Mouse (Mus musculus) heart, postnatal 25 days (tissue): ENCODE measurements around the gene A4galt. TPM values are rescaled to one million over a fixed set of nuclear protein-coding genes. Genes with fewer than 3 reads are reported as not detected.

Source experiments
- DNase-seq: peaks from one replicate; pipeline ENCODE4 v3.0.0; 2022; ENCODE audit warnings: low spot score
- intact Hi-C: fragments of 180-260 bp; cut with DNase I; formaldehyde crosslinking; loops from one replicate; pipeline ENCODE4 v1.15.1; 2025
- total RNA-seq, 2 experiments: library from RNA; stranded (reverse); gene quantifications; 2 replicates each; pipeline ENCODE4 v1.2.3; 2021

A4galt gene
- total RNA-seq, 2 experiments from 2014 or later, result 4.8 to 6.5 TPM

DNA sequence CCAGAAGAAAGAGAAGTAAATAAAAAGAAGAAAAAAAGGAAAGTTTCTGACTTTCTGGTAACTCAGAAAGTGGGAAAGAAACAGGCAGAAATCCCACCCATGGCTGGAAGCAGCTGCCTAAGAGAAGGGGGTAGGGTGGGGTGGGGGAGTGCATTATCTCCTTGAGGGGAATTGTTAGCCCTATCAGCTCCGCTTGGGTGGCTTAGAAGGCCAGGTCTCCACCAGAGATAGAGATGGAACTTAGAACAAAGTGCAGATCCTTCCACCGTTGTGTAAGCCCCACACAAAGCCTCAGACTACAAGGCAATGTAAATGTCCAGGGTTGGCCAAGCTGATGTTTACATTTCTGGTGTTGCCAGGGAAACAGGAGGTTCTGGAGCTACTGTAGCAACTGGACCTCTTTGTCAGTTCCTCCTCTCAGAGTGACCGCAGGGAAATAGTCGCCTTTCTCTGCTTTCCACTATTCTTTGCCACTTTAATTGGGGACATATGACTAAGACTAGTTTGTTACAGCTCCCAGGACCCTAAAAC is 69.7 kb downstream of the A4galt start:
- intact Hi-C loops, result no loop called here
- DNase-seq, result no peak

DNA sequence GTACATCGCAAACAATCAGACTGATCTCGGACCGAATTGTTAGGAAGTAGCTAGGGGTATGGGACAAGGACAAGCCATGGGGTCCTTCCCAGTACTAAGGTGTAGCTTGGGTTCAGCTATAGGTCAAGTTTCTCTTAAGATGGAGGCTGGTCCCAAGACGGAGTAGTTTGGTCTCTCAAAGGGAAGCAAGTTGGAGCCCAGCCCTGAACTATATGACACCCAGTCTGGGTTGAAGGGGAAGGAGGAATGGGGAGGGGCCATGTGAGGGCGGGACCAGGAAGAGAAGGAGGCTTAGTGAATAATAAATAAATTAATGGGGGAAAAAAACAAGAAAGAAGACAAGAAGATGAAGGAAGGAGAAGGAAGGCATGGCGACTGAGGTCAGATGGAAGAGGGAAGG is 71.6 kb downstream of the A4galt start:
- DNase-seq, result no peak
- intact Hi-C loops, result no loop called here

Other genes starting within 250 kb of the A4galt start
- gene Nfam1, start 218.5 kb downstream of the A4galt start, total RNA-seq, result 1 to 10 TPM; 2.9 TPM
- gene Serhl, start 162.3 kb downstream of the A4galt start, total RNA-seq, result 10 to 100 TPM; 40.5 to 44.8 TPM
- gene Rrp7a, start 129.0 kb downstream of the A4galt start, total RNA-seq, result 10 to 100 TPM; 40.3 to 41.9 TPM
- gene Poldip3, start 102.4 kb downstream of the A4galt start, total RNA-seq, result 10 to 100 TPM; 27.3 to 29.8 TPM
- gene Cyb5r3, start 79.2 kb downstream of the A4galt start, total RNA-seq, result 10 to 100 TPM; 80.4 to 85.5 TPM
- gene Arfgap3, start 98.5 kb upstream of the A4galt start, total RNA-seq, result 10 to 100 TPM in 1 of 2 experiments, 1 to 10 TPM in 1; 8.7 to 10.3 TPM
- gene Pacsin2, start 212.8 kb upstream of the A4galt start, total RNA-seq, result 100 to 1,000 TPM; 179 to 215 TPM